Mouse (Mus musculus): Measurements from ENCODE around the gene Chmp4b.

GRCm38 (mm10) chr2:154635826-154636225 lies 15.7 kb upstream of the Chmp4b start:
- TF ChIP-seq CTCF (IDR thresholded peaks at IDR 0.05; ENCODE audit: control insufficient read depth, insufficient read depth, insufficient read length) (no peak), USF1 (IDR thresholded peaks at IDR 0.05; ENCODE audit: low read depth) (no peak), CEBPB (IDR thresholded peaks at IDR 0.05; ENCODE audit: low read depth) (no peak), MYOG (IDR thresholded peaks at IDR 0.05; ENCODE audit: control insufficient read depth, extremely low read depth, insufficient read length) (no peak), MAX (IDR thresholded peaks at IDR 0.05) (no peak)

Data from C2C12 (cell line).